Mouse (Mus musculus): Measurements from ENCODE around the gene Padi2.

Gene Padi2

DNA sequence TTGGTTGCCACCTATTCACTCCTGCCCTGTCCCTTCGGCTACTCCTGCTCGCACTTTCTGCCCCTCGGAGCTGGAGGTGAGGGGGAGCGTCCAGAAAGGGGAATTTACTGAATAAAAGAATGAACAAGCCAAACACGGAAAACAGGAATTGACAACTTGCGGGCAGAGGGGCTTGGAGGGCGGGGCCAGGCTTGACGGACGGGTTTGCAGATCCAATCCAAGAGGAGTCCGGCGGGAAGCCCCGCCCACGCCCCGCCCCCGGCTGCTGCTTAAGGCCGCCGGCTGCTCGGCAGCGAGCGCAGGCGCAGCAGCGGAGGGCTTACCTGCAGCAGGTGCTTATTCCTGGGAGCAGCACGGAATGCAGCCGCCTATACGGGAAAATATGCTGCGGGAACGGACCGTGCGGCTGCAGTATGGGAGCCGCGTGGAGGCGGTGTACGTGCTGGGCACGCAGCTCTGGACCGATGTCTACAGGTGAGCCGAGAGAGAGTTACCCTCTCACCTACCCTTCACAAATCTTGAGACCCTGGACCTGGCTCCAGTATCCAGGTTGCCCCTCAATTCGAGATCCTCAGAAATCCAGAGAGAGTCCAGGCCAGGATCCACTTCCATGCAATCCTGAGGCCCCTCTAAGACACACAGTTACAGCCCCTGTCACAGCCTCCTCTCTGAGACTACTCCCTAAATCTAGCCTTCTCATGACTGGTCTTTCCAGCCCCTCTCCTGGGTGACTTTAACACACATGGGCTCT is at the start of gene Padi2:
Padi2 (plus strand) TSS at position 269 of the 751 bp plus-strand sequence.
- DNase-seq, result peak; percentile 93

DNA sequence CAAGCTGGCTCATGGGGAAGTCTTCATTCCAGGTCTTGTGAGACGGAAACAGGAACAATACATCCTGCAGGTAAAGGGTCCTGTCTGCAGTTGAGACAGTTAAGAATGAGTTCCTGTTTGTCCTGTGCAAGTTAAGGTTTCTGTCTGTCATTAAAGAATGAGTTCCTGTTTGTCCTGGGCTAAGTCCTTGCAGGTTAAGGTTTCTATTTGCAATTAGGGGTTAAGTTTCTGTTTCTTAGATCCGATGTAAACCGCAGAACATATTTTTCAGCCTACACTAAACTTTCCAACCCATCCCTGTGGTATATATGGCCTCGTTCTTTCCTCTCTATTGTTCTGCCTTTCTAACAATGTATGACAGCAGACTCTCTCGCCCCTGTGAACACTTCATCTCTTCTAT is 49.1 kb upstream of the Padi2 start:
- DNase-seq, result no peak

DNA sequence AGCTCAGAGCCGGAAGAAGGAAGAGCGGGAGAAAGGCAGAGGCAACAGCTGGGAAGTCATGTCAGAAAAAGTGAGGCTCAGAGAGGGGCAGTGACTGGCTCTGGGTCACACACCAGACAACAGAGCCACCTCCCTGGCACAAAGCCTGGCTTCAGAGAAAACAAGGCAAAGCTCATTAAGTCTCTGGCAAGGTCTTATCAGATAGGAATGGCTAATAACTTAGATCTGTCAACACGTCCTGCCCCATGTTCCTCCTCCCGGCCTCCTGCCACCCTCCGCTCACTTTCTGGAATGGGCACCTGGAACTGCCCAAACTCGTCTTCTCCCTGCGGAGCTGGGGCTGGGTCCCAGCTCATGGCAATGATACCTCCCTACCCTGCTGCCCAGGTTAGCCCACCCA is 48.3 kb upstream of the Padi2 start:
- peak in 1 of 2 experiments; percentile 38 for DNase-seq

- no peak for DNase-seq
Measured at GRCm38 (mm10) chr4:140859291-140859690, 46.9 kb upstream of the Padi2 start.

DNA sequence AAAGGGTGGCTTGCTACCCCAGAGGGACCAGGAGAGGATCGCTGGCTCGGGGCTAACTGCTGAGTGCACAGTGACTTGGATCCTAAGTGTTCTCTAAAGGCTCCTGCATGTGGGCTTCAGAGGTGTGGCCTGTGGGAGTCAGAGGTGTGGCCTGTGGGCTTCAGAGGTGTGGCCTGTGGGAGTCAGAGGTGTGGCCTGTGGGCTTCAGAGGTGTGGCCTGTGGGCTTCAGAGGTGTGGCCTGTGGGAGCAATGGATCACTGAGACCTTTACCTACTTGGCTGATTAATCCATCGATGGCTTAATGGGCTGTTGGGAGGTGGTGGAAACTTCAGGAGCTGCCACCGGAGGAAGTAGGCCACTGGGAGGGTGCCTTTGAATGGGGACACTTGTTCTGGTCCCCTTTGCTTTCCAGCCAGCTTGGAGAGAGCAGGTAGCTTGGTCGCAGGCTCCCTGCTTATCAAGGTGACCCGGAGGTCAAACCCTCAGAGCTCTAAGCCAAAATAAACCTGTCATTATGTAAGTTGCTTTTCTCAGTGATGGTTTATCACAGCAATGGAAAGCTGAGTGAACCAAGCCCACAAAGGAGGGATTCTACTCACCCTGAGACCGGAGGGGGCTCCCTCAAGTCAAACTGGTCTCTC is 45.9 kb upstream of the Padi2 start:
- DNase-seq, result no peak

DNA sequence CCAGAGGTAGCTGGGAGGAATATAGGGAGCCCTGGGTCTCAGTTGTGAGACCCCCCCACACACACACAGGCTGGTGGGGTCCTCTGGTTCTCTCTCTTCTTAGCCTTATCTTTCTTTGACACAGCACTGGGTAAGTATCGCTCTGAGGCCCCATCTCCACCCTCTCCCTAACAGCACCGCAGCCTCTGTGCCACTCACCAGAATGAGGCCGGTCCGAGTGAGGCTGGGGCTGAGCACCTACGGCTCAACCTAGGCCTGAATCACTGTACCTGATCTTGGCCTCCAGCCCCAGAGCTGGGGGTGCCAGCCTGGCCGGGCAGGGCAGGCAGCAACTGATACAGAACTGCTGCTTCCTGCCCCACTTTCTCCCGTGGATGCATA is 45.4 kb upstream of the Padi2 start:
- no peak for DNase-seq

DNA sequence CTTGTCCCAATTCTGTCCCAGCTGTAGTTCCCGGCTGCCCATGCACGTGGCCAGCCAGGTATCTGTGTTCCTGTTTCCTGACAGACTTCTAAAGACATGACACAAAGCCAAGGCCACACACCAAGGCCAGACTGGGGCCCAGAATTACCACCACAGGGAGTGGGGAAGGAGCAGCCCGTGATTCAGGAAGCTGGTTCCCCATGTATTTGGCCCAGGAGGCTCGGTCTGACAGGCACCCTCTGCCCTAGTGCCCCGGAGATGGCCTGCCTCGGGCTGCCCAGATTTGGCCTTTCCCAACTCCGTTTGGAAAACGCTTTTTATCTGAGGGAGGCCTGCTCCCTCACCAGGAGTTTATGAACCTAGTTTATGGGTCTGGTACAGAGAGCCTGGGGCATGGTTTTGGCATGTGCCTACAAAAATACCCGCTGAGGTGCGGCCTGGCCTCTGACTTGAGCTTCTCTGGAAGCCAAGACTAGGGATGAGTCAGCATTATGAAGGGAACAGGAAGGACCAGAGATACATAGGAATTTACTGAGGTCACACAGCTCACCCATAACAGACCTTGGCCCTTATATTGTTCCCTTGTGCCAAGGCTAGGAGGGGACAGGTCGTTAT is 44.0 kb upstream of the Padi2 start:
- no peak for DNase-seq

DNA sequence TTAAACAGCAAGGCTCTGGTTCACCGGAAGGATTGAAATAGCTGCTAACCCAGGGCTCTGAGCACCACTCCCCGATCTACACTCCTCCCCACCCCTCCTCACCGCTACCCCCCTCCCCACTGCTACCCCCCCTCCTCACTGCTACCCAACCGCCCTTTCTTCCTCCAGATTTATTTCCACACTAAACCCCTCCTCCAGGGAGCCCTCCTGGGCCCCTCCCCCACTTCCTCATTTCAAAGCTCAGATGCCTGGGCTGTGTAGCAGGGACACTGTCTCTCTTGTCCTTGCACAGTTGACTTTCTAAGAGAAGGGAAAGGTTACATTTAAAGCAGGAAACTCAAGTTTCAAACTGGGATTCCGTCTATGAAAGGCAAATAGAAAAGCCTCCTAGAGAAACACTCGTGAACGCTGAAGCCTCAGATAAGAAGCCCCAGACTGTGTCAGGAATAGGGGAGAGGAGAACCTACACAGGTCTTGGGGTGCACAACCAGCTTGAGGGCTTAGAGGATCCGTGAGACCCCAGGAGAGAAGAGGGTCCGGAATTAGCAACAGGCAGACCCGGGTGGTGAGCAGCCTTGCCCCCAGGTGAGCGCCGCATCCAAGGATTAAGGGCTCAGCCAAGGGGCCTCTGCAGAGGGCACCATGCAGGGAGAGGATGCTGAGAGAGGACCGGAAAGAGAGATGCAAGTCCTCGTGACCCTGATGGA is 37.5 kb upstream of the Padi2 start:
- DNase-seq, result no peak

GRCm38 (mm10) chr4:140869945-140870344 is 36.2 kb upstream of the Padi2 start:
- DNase-seq, result no peak

GRCm38 (mm10) chr4:140870876-140871275 is 35.3 kb upstream of the Padi2 start:
- peak in 1 of 2 experiments; percentile 1 for DNase-seq

DNA sequence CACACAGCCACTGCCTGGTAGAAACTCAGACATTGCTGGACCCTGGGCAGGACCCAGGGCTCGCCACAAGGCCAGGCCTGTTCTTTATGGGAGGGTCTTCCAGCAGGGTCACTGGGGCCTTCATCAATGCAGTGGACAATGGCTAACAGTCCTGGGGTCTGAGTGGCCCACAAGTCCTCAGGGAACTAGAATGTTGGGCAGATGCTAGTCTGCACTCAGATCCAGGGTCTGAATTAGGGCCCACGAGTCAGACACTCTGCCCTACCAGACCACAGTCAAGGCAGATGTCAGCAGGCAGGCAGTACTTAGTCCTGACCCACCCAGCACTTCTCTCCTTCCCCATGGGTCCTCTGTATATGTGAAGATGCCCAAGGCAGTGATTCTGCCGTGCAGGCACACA is 34.8 kb upstream of the Padi2 start:
- DNase-seq, result no peak

- DNase-seq, result peak in 1 of 2 experiments; percentile 7
Measured at GRCm38 (mm10) chr4:140871851-140872685, 34.1 kb upstream of the Padi2 start.

DNA sequence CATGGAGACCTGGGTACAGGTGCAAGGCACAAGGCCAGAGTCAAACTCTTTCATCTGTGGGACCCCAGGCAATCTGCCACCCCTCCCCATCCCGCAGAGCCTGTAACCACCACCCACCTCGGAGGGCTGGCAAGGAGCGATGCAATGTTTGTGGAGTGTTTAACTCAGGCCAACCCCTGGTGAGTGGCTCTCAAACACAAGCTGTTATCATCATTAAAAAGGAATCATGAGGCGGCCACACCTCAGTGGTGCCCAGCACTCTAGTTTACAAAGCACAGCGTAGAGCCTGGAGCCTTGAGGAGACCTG is 33.5 kb upstream of the Padi2 start:
- DNase-seq, result peak; percentile 28 to 60

DNA sequence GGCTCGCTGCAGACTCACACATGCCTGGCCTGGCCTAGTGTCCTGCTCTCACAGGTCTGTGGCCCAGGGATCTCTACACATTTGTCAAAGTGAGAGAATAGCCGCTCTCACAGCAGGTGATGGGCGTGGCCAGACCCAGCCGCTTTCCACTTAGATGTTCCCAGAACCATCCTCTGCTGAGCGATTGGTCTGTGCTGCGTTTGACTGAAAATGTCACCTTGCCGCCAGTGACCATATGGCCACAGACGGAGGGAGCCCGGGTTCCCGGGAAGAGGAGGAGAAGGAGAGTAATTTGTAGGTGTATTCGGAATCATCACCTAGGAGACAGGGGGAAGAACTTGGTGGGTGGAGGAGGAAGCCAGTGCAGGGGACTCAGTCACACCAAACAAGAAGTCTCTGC is 33.1 kb upstream of the Padi2 start:
- DNase-seq, result peak in 1 of 2 experiments; percentile 33

- no peak for DNase-seq
Measured at GRCm38 (mm10) chr4:140876161-140876560, 30.0 kb upstream of the Padi2 start.

DNA sequence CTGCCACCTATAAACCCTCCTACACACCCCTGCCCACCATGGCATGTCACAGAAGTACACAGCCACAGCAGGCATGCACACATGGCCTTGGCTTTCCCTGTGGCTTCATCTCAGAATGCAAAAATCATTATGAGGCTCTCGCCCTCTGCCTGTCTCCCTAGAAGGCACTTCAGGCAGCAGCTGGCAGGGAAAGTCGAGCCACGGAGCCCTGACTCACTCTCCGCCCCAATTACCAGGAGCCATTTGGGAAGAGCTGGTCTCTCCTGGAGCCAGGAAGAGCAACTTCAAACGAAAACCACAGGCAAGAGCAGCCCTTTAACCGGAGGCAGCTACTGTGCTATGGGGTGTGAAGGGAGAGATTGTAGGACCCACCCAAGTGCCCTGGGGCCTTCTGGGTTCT is 29.5 kb upstream of the Padi2 start:
- DNase-seq, result no peak

DNA sequence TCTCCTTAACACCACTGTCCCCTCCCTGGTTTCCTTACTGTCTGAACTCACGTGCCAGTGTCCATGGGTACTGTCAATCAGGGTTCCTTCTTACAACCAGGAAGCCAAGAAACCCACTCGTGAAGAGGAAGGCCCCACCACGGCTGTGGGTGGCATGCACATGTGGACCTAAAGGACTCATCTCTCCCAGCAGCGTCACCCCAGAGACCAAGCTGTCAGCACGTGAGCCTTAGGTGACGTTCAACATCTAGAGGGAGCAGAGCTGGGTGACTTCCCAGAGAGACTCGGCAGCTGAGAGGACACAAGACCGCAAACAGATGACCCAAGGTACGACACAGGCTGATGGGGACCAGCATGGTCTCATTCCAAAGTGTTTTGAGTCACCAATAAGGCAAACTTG is 28.7 kb upstream of the Padi2 start:
- no peak for DNase-seq

DNA sequence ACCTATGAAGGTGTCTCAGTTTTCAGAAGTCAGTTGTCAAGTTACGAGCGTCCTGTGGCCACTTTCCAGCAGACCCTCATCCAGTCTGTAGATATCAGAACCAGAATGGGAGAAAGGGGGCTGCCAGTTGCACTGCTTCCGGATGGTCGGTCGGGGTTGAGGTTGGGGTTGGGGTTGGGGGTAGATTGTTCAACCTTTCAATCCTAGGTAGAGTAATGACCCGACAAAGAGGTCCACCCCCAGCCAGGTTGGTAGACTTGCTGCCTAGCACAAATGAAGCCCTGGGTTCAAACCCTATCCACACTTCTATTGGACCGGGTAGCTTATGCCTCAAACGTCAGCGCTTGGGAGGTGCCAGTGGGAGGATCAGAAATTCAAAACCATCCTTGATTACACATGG is 27.5 kb upstream of the Padi2 start:
- DNase-seq, result no peak

- no peak for DNase-seq
Measured at GRCm38 (mm10) chr4:140879116-140879515, 27.0 kb upstream of the Padi2 start.

- DNase-seq, result peak; percentile 74 to 82
Measured at GRCm38 (mm10) chr4:140879739-140880138, 26.4 kb upstream of the Padi2 start.

- DNase-seq, result no peak
Measured at GRCm38 (mm10) chr4:140880207-140880606, 25.9 kb upstream of the Padi2 start.

GRCm38 (mm10) chr4:140881026-140881670 is 25.0 kb upstream of the Padi2 start:
- DNase-seq, result no peak
